Mouse (Mus musculus): ENCODE results near the gene Mrpl4.
"Not testable (repeated sequence)": the region's sequence is repeated elsewhere in the genome, so short reads cannot be mapped to it uniquely, and the experiment has no call there.

The Mrpl4 gene

DNA sequence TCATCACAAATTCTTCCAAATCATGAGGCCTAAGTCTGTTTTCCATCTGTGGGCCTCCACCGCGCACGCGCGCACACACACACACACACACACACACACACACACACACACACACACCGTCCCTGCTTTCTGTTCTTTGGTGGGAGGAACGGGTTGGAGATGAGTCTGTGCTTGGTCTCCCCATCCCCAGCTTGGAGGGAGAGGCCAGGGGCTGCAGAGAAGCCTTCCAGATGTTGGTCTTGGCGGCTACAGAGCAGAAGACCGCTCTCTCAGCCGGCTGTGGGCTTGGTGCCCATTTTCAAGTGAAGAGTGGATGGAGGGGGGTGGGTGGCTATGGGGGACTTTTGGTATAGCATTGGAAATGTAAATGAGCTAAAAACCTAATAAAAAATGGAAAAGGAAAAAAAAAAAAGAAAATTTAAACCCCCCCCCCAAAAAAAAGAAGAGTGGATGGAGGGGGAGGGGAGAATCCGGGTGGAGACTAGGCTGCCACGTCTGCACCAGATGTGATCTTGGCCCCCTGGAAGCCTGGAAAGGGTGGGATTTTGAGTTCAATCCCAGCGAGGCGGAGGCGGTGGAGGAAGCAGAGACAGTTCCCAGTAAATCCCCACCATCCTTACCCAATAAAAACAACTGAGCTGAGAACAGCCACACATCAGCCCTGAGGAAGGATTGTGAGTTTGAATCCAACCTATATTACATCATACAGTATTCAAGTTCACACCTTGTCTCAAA is 15.4 kb upstream of the Mrpl4 start:
- DNase-seq, result no peak

DNA sequence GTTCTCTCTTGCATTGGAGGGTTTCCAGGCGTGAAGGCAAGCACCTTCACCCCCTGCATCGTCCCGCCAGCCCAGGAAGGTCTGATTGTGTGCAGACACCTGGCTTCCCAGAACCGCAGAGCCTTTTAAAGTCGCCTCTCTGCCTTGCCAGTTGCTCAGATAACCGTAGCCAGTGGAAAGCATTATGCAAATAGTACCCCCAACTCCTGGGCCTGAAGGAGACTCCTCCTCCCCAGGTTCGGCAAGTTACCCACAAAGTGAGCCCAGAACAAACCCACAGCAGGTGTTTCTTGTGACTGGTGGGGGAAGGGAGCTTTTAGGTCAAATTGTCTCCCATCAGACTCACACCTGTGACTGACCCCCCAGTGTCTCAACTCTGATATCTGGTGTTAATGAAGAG is 14.6 kb upstream of the Mrpl4 start:
- DNase-seq, result no peak

DNA sequence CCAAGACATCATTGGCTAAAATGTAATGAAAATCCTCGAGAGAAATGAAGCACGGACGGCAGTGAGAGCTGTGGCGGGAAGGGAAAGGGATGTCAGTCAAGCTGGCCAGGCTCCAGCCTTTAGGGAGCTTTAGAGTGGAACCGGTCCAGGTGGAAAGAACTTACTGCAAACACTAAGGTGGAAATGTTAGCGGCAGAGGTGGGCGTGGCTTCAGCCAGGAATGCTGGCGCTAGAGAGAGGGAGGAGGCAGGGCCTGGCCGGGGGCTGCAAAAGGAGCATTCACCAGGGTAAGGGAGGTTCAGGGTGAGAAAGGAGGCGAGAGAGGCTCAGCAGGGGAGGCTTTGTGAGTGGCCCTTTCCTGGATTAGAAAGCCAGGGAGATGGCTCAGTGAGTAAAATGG is 11.7 kb upstream of the Mrpl4 start:
- DNase-seq, result no peak

DNA sequence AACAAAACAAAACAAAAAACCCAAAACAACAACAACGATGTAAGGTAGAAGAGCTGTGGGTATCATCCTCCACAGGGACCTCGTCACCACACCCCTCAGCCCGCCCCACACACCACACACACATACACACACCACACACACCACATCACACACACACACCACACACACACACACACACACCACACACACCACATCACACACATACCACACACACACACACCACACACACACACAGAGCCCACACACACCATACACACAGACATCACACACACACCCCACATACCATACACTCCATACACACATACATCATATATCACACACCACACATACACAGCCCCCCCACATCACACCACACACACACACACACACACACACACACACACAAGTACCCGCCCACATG is 11.0 kb upstream of the Mrpl4 start:
- no peak for DNase-seq

DNA sequence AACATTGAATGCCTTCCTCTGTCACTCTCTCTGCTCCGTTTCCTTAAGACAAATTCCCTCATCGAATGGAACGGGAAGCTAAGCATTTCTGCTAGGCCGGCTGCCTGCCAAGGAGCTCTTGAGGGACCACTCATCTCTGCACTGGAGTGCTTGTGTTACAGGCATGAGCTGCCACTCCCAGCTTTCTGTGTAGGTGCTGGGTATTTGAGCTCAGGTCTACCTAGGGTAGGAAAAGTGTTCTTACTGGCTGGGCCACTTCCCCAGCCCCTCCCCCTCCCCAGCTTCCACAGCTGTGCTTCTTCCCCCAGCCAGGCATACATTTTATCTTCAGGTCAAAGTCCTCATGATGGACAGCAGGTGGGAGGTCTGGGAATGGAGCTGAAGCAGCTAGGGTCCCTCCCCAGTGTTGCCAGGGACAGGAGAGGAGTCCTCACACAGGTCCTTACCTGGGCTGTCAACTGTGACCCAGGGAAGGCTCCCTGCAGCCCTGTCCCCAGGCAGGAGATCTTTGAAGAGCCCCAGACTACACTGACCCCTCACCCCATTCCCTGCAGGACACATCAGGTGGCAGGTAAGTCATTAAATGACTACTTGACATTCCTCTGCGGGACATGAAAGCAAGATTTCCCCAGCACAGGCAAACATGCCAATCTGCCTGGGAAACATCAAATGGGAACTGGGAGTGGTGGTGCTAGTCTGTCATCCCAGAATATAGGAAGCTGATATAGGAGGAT is 9.2 kb upstream of the Mrpl4 start:
- DNase-seq, result no peak

DNA sequence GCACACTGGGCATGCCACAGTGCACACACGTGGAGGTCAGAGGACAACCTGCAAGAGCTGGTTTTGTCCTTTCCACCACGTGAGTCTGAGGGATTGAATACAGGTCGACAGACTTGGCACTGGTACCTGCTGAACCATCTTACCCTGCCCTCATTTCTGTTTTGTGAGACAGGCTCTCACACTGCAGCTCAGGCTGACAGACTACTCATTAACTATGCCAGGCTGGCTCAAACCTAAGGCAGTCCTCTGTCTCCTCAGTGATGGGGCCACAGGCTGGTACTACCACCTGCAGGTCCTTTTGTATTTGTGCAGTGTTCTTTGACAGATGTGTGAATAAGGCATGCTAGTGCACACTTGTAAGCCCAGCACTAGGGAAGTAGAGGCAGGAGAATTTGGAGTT is 7.5 kb upstream of the Mrpl4 start:
- DNase-seq, result no peak

DNA sequence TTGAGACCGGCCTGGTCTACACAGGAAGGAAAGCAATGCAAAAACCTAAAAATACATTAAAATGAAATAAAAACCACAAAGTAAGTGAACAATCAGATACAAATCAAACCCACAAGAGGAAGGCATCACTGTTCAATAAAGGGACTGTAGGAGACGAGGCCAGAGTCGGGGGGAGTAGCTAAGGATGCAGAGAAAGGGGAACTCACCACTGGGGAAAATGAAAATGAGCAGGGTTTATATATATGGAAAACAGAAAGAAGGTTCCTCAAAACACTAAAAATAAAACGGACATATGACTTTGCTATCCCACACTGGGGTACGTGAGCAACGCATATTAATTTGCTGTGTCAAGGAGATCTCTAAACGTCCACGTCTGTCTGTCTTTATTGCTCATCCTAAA is 5.5 kb upstream of the Mrpl4 start:
- no peak for DNase-seq

DNA sequence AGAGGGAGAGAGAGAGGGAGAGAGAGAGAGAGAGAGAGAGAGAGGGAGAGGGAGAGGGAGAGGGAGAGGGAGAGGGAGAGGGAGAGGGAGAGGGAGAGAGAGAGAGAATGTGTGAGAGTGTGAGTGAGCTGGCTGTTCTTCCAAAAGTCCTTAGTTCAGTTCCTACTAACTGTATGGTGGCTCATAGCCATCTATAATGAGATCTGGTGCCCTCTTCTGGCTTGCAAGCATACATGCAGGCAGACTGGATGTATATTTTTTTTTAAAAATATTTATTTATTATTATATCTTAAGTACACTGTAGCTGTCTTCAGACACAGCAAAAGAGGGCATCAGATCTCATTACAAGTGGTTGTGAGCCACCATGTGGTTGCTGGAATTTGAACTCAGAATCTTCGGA is 4.2 kb upstream of the Mrpl4 start:
- not testable (repeated sequence) for DNase-seq

DNA sequence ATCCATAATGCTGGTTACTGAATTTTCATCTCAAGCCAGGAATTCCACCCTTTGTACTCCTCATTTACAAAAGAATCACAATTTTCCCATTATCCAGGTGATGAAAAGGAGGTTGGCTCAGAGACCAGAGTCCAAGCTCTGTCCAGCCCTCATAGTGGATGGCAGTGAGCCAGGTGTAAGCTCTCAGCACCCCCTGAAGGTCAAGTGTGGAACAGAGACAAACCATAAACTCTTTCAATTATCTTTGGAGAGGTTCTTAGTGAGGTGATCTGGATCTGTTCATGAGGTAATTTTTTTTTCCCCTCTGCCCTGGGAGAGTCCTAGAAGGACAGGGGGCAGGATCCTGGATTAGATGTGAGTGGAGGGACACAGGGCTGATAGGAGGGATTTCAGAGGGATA is 1.7 kb upstream of the Mrpl4 start:
- no peak for DNase-seq

DNA sequence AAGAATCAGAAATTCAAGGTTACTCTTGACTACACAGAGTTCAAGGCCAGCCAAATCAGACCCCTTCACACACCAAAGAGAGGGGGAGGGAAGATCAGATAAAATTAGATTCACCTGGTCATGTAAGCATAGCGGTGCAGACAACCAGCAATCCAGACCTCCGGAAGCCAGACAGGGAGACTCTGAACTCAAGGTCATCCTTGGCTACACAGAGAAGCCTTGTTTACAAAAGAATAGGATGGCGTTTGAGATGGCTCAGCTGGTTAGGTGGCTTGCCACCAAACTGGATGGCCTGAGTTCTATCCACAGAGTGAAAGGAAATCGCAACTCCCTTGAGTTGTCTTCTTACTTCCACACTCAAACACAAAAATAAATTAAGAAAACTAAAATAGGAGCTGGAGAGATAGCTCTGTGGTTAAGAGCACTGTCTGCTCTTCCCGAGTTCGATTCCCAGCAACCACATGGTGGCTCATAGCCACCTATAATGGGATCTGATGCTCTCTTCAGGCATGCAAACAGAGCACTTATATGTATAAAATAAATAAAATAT is 812 bp upstream of the Mrpl4 start:
- DNase-seq, result no peak

DNA sequence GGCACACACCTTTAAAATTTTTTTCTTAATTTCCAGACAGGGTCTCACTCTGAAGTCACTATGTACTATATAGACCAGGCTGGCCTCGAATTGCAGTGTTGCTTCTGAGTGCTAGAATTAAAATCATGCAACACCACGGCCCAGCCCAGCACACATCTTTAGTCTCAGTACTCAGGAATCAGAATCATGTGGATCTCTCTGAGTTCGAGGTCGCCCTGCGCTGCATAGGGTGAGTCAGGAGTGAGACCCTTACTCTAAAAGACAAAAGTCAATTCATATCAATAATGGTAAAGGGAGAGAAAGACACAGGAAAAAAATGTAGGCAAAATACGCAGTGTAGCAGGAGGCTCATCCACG is 290 bp upstream of the Mrpl4 start:
- no peak for DNase-seq

DNA sequence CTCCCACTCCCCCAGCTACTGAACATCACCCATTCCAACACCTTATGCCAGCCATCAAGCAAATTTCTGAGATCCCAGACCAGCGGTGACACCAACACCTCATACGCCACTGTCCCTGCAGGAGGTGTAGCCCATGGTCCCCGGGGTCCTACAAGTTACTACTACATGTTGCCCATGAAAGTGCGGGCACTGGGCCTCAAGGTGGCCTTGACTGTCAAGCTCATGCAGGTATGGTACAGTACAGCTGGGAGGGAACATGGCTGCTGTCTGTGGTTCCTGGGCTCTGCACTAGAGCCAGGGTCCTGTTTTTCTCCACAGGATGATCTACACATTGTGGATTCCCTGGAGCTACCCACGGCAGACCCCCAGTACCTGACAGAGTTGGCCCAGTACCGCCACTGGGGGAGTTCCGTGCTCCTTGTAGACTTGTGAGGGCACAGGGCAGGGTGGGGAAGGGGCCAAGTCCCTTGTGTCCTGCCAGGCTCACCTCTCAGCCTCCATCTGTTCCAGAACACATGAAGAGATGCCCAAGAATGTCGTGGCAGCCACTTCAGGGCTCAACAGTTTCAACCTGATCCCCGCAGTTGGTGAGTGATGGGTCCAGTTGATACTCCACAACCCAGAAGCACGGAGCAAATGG is 4.9 kb downstream of the Mrpl4 start:
- no peak for DNase-seq

DNA sequence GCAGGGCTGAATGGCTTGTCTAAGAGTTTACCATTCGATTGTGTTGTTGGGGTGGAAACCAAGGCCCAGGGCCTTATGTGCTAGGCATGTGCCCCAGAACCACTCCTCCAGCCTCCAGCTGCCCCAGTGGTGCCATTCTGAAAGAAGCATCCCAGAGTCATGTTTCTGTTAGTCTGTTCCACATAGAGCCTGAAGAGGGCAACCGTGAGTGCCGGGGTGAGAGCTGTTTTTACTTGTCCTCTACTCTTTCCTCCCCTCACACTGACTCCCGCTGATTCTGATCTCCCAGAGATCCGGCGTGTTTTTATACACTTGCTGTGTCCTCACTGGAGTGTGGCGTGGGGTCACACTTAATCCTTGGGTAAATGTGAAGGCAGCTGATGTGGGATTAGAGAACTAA is 5.5 kb downstream of the Mrpl4 start:
- DNase-seq, result no peak

DNA sequence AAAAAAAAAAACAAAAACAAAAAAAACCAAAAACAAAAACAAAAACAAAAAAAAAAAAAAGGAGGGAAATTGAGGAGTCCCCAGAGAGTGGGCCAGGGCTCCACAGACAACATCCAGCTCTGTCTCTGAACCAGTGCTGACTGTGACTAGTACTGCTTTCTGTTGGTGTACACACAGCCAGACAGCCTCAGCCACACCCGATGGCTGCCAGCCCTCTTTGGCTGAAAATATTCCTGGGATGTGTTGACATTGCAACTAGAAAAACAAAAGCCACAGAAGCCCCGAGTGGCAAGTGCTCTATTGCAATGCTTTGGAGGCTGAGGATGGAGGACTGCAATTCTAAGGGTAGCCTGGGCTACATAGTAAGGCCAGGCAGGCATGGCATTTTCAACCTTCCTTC is 7.8 kb downstream of the Mrpl4 start:
- DNase-seq, result no peak

DNA sequence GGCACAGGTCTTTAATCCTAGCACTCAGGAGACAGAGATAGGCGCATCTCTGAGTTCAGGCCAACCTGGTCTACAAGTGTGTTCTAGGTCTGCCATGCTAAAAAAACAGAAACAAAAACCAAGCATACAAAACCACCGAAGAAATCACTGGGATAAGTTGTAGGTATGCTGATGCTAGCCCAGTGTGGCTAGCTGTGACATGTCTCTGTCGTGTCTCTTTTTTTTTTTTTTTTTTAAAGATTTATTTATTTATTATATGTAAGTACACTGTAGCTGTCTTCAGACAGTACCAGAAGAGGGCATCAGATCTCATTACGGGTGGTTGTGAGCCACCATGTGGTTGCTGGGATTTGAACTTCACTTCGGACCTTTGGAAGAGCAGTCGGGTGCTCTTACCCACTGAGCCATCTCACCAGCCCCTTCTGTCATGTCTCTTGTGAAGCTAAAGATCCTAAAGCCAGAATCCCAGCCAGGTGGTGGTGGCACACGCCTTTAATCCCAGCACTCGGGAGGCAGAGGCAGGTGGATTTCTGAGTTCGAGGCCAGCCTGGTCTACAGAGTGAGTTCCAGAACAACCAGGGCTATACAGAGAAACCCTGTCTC is 8.5 kb downstream of the Mrpl4 start:
- DNase-seq, result not testable (repeated sequence)

DNA sequence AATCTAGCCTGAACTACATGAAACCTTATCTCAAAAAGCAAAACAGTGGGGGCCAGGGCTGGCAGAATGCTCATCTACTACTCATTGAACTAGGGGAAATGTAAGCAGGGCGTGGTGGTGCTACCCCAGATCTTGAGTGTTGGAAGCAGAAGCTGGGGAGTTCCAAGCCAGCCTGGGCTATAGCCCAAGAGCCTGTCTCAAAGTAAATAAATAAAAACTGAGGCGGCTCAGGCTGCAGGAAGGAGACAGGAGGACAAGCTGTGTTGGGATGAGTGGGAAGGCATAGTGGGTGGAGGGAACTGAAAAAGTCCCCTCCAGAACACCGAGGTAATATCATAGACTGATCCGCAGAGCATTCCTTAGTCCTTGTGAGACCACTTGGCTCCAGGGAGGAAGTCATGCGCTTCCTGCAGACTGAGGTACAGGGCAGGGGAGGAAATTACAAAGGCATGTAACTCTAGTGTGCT is 9.3 kb downstream of the Mrpl4 start:
- no peak for DNase-seq

DNA sequence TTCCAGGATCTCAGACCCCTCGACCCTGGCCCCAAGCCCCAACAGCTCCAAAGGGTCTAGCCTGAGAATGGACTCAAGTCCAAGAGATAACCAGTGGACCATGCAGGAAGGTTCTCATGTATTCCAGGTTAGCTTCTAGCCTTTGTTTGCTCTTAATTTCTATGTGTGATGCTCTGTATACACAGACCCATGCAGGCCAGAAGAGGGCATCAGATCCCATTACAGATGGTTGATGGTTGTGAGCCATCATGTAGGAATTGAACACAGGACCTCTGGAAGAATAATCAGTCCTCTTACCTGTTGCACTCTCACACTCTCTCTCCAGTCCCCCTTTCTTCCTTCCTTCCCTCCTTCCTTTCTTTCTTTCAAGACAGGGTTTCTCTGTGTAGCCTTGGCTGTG is 9.8 kb downstream of the Mrpl4 start:
- DNase-seq, result no peak

DNA sequence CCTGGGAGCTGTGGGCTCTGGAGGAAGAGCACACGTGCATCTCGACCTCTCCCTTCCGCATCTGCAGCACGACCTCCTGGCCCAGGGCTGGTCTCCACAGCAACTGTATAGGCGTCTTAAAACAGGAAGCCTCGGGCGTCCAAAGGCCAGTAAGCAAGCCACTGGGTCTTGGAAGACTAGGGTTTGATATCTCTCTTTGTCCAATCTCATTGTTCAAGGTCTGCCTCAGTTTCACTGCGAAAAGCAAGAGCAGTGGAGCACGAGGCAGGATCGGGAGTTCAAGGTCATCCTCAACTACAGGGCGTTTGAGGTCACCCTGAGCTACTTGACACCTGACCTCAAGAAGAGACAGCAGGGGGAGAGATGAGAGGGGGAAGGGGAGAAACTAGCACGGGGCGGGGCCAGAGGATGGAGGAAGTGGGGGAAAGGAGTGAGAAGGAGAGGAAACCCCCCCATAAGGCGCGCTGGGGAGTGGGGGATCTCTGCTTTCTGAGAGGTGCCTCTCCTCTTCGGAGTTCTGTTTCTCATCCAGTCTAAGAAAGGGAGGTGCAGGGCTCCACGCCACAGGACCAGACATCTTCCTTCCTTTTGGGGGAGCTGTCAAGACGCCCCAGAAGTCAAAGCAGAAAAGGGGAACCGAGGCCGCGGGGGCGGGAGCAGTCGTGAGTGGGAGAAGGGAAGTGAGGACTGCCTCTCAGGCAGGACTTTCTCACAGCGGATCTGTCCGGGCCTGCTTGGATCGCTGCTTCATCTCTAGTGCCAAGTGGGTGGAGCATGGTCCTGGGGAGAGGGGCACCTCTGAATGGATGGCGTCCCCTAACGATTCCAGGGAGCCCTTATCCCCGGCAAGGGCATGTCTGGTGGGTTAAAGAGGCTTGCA is 12.4 kb downstream of the Mrpl4 start:
- DNase-seq, result no peak

DNA sequence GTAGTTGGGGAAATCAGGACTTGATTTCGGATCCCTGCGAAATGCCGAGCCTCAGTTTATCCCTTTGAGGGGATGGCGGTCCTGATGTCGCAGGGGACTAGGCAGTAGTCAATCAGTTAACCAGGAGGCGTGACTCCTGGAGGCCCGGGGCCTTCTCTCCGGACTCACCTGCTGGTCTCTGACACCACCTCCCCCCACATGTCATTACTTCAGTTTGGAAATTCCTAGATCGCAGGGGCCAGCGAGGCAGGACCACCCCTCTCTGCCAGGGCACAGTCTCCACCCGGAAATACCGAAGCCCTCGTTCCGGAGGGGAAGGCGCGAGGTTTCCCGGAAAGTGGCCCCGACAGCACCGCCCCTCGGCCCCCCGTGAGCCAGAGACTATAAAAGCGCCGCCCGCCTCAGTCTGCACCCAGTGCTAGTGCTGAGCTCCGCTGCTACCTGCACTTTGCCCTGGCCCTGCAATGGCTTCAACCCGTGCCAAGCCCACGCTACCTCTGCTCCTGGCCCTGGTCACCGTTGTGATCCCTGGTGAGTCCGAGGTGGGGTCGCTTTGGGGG is 13.1 kb downstream of the Mrpl4 start, which contains the start of gene Icam1:
Icam1 (plus strand) TSS at position 415 of the 560 bp plus-strand sequence.
- no peak for DNase-seq

DNA sequence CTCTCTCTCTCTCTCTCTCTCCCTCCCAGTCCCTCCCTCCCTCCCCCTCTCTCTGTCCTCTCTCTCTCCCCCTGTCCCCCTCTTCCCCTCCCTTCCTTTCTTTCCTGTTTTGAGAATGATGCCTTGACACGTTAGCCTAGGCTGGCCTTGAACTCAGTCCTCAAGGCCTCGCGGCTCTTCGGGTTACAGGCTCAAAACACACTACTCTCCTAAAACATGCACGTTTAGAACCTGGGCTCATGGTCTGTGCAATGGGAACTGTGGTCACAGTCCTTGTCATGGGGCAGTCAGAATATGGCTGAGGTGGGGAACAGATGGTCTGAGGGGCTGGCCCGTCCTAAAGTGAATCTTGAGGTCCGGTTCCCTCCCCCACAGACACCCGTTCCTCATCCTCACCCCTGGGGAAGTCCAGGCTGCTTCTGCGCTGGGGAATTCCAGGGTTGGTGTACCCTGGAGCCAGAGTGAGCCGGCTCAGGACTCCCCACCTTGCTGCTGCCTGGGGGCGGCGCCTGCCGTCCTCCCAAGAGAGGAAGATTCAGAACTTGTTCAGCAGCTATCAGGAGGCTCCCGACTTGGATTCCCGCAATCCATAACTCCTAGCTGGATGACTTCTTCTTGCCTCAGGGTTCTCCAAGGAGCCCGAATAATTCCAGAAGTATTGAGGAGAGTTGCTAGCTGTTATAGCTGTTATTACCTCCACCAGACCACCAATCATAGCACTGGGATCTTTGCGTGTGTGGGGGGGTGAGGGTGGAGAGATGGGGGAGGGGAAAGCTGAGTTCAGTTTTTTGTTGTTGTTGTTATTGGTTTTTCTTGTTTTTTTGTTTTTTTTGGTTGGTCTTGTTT is 14.0 kb downstream of the Mrpl4 start:
- no peak for DNase-seq

DNA sequence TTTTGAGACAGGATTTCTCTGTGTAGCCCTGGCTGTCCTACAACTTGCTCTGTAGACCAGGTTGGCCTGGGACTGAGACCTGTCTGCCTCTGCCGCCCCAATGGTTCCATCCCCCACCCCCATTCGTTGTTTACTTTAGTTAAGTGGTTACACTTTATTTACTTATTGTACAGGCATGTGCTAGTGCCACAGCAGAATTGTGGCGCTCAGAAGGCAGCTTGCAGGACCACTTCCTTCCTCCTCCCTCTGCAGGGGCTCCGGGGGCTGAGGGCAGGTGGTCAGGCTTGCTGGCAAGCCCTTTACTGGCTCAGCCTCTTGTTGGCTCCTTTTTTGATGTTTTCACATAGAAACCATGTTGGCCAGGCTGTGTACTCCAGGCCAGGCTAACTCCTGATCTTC is 14.6 kb downstream of the Mrpl4 start:
- no peak for DNase-seq
